Mouse (Mus musculus): Measurements from ENCODE around the gene Mcm2. TPM values are rescaled to one million over a fixed set of nuclear protein-coding genes. Genes with fewer than 3 reads are reported as not detected.

Gene Mcm2
- polyA plus RNA-seq, 1 experiment from 2014 or later: 119 TPM

DNA sequence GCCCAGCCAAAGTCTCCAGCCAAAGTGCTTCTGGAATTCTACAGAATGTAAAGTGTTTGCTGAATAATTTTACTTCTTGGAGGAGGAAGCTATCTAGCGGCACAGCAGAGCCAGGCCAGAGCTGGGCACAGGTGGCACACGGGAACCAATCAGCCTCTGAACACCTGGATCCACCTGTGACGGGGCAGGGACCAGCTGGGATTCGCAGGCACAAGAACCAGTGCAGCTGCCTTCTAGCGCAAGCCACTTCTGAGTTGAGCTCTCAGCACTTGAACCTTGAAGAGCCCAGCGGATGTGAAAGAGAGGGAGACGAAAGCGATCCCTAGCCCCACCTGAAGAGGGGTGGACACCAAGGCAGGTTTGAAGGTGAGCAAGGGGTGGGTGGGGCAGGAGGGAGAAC lies 20.2 kb upstream of the Mcm2 start:
- Histone ChIP-seq H3K27ac (ENCODE audit: low read depth, low read length) (no peak overlapping the region), H3K9ac (ENCODE audit: low read depth, low read length) (no peak overlapping the region), H3K4me2 (no peak overlapping the region), H3K9me3 (replicated peaks; ENCODE audit: control insufficient read depth, low read length) (no peaks in the 10 kb centered on the region), H3K36me3 (ENCODE audit: control insufficient read depth, insufficient read depth, low read length) (no peaks in the 10 kb centered on the region), H3K4me3 (ENCODE audit: low read depth, low read length) (no peak overlapping the region), H3K4me1 (ENCODE audit: control insufficient read depth, insufficient read depth, low read length) (peaks cover 14% of the 10 kb centered on the region), H3K27me3 (ENCODE audit: control insufficient read depth, insufficient read depth, low read length) (no peaks in the 10 kb centered on the region)
- no peak for ATAC-seq (replicated peaks; ENCODE audit: insufficient number of reproducible peaks, low FRiP score, low TSS enrichment)
- 68% methylated on average over 8 of the region's 8 CpGs for WGBS (ENCODE audit: insufficient replicate concordance)

DNA sequence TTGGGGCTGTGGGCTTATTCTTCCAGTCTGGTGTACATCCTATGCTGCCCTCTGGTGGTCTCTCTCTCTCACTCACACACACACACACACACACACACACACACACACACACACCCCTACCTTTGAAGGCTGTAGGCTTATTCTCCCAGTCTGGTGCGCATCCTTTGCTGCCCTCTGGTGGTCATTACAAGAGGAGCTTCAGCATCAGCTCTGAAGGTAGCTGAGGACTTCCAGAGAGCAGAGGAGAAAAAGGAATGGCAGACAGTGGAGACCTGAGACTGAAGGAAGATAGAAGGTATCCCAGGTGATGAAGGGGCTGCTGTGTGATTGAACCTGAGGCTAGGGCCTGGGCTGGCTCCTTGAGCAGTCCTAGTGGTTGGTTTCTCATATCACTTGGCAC lies 17.6 kb upstream of the Mcm2 start:
- H3K27me3 ChIP-seq (ENCODE audit: control insufficient read depth, insufficient read depth, low read length): no peaks in the 10 kb centered on the region
- H3K4me1 ChIP-seq (ENCODE audit: control insufficient read depth, insufficient read depth, low read length): peaks cover 14% of the 10 kb centered on the region
- H3K9me3 ChIP-seq (replicated peaks; ENCODE audit: control insufficient read depth, low read length): no peaks in the 10 kb centered on the region
- 54% methylated on average over 1 of the region's 1 CpGs for WGBS (ENCODE audit: insufficient replicate concordance)
- no peak overlapping the region; the same call in 1 of the 2 replicates for H3K9ac ChIP-seq (ENCODE audit: low read depth, low read length)
- no peak overlapping the region for H3K4me2 ChIP-seq
- H3K27ac ChIP-seq (ENCODE audit: low read depth, low read length): peak overlapping the region; percentile 90
- peak; percentile 44; the same call in 1 of the 2 replicates for ATAC-seq (replicated peaks; ENCODE audit: insufficient number of reproducible peaks, low FRiP score, low TSS enrichment)
- H3K4me3 ChIP-seq (ENCODE audit: low read depth, low read length): no peak overlapping the region
- peaks cover 1% of the 10 kb centered on the region for H3K36me3 ChIP-seq (ENCODE audit: control insufficient read depth, insufficient read depth, low read length)

DNA sequence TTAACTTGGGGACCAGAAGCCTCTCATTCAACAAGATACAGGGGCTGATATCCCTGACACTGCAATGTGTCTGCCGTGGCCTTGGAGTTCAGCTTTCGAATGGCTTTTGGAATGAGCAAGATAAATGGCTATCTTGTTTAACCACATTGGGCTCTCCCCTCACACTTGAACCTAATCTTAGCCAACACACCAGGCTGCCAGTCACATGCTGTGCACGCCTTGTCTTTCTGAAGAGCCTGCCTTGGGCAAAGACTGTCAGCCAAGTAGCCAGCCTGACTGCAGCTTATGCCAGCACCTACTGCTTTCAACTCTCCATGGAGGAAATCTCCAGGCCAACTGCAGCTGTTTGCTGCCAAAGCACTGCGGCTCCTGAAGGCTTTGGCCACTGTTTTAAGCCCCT lies 16.9 kb upstream of the Mcm2 start:
- H3K9ac ChIP-seq (ENCODE audit: low read depth, low read length): no peak overlapping the region
- H3K27me3 ChIP-seq (ENCODE audit: control insufficient read depth, insufficient read depth, low read length): no peaks in the 10 kb centered on the region
- H3K27ac ChIP-seq (ENCODE audit: low read depth, low read length): peak overlapping the region; percentile 90
- no peak overlapping the region for H3K4me2 ChIP-seq
- no peaks in the 10 kb centered on the region for H3K9me3 ChIP-seq (replicated peaks; ENCODE audit: control insufficient read depth, low read length)
- peaks cover 6% of the 10 kb centered on the region for H3K36me3 ChIP-seq (ENCODE audit: control insufficient read depth, insufficient read depth, low read length)
- peaks cover 11% of the 10 kb centered on the region for H3K4me1 ChIP-seq (ENCODE audit: control insufficient read depth, insufficient read depth, low read length)
- H3K4me3 ChIP-seq (ENCODE audit: low read depth, low read length): no peak overlapping the region
- ATAC-seq (replicated peaks; ENCODE audit: insufficient number of reproducible peaks, low FRiP score, low TSS enrichment): peak; percentile 87
- 28% methylated on average over 4 of the region's 4 CpGs for WGBS (ENCODE audit: insufficient replicate concordance)

- Histone ChIP-seq H3K4me1 (ENCODE audit: control insufficient read depth, insufficient read depth, low read length) (peaks cover 7% of the 10 kb centered on the region), H3K27ac (ENCODE audit: low read depth, low read length) (peak overlapping the region; percentile 84), H3K9ac (ENCODE audit: low read depth, low read length) (no peak overlapping the region; the same call in 1 of the 2 replicates), H3K27me3 (ENCODE audit: control insufficient read depth, insufficient read depth, low read length) (no peaks in the 10 kb centered on the region), H3K36me3 (ENCODE audit: control insufficient read depth, insufficient read depth, low read length) (peaks cover 10% of the 10 kb centered on the region), H3K4me3 (ENCODE audit: low read depth, low read length) (no peak overlapping the region), H3K4me2 (no peak overlapping the region), H3K9me3 (replicated peaks; ENCODE audit: control insufficient read depth, low read length) (no peaks in the 10 kb centered on the region)
- ATAC-seq (replicated peaks; ENCODE audit: insufficient number of reproducible peaks, low FRiP score, low TSS enrichment): no peak
- WGBS (ENCODE audit: insufficient replicate concordance): 52% methylated on average over 5 of the region's 5 CpGs
Observed at GRCm38 (mm10) chr6:88914799-88915198, 16.2 kb upstream of the Mcm2 start.

DNA sequence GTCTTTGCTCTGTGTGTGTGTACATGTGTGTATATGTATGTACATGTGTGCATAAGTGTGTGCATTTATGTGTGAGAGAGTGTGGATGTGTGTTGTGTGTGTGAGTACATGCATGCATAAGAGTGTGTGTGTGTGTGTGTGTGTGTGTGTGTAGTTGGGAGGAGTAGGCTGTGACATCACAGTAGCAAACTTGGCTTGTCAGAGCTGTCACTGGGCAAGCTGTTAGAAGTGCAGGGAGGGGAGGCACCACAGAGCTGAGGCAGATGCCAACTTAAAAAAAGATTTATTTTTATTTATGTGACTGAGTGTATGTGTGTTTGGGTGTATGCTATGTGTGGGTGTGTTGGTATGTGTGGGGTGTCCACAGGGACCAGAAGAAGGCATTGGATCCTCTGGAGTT lies 14.9 kb upstream of the Mcm2 start:
- Histone ChIP-seq H3K9me3 (replicated peaks; ENCODE audit: control insufficient read depth, low read length) (no peaks in the 10 kb centered on the region), H3K36me3 (ENCODE audit: control insufficient read depth, insufficient read depth, low read length) (peaks cover 10% of the 10 kb centered on the region), H3K9ac (ENCODE audit: low read depth, low read length) (no peak overlapping the region), H3K4me1 (ENCODE audit: control insufficient read depth, insufficient read depth, low read length) (peaks cover 4% of the 10 kb centered on the region; the same call in 1 of the 2 replicates), H3K27ac (ENCODE audit: low read depth, low read length) (no peak overlapping the region), H3K27me3 (ENCODE audit: control insufficient read depth, insufficient read depth, low read length) (no peaks in the 10 kb centered on the region), H3K4me2 (no peak overlapping the region), H3K4me3 (ENCODE audit: low read depth, low read length) (no peak overlapping the region)
- ATAC-seq (replicated peaks; ENCODE audit: insufficient number of reproducible peaks, low FRiP score, low TSS enrichment): no peak

GRCm38 (mm10) chr6:88913022-88913421 lies 14.4 kb upstream of the Mcm2 start:
- Histone ChIP-seq H3K27ac (ENCODE audit: low read depth, low read length) (no peak overlapping the region), H3K27me3 (ENCODE audit: control insufficient read depth, insufficient read depth, low read length) (no peaks in the 10 kb centered on the region), H3K36me3 (ENCODE audit: control insufficient read depth, insufficient read depth, low read length) (peaks cover 10% of the 10 kb centered on the region), H3K4me3 (ENCODE audit: low read depth, low read length) (no peak overlapping the region), H3K4me2 (no peak overlapping the region), H3K4me1 (ENCODE audit: control insufficient read depth, insufficient read depth, low read length) (peaks cover 4% of the 10 kb centered on the region; the same call in 1 of the 2 replicates), H3K9ac (ENCODE audit: low read depth, low read length) (no peak overlapping the region), H3K9me3 (replicated peaks; ENCODE audit: control insufficient read depth, low read length) (no peaks in the 10 kb centered on the region)
- whole genome bisulfite sequencing (ENCODE audit: insufficient replicate concordance): 90% methylated on average over 4 of the region's 4 CpGs
- no peak for ATAC-seq (replicated peaks; ENCODE audit: insufficient number of reproducible peaks, low FRiP score, low TSS enrichment)

DNA sequence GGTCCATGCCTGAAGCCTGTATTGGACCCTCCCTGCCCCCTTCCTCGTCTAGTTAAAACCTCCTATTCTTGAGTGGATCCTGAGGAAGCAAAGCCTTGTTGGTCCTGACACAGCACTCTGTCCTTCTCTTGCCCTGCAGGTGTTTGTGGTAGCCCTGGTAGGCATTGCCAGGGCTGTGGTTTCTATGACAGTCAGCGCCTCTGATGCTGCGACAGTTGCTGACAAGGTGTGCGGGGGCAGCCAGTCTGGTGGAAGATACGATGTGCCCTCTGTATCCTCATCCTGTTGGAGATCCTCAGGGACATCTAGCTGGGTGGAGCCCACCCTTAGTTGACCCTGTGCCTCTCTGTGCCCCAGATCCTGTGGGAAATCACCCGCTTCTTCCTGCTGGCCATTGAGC lies 10.6 kb upstream of the Mcm2 start:
- peaks cover 12% of the 10 kb centered on the region for H3K36me3 ChIP-seq (ENCODE audit: control insufficient read depth, insufficient read depth, low read length)
- WGBS (ENCODE audit: insufficient replicate concordance): 87% methylated on average over 6 of the region's 6 CpGs
- peaks cover 13% of the 10 kb centered on the region for H3K4me1 ChIP-seq (ENCODE audit: control insufficient read depth, insufficient read depth, low read length)
- no peak for ATAC-seq (replicated peaks; ENCODE audit: insufficient number of reproducible peaks, low FRiP score, low TSS enrichment)
- no peak overlapping the region for H3K4me3 ChIP-seq (ENCODE audit: low read depth, low read length)
- H3K9ac ChIP-seq (ENCODE audit: low read depth, low read length): no peak overlapping the region
- no peak overlapping the region for H3K27ac ChIP-seq (ENCODE audit: low read depth, low read length)
- no peak overlapping the region for H3K4me2 ChIP-seq
- no peaks in the 10 kb centered on the region for H3K27me3 ChIP-seq (ENCODE audit: control insufficient read depth, insufficient read depth, low read length)
- no peaks in the 10 kb centered on the region for H3K9me3 ChIP-seq (replicated peaks; ENCODE audit: control insufficient read depth, low read length)

DNA sequence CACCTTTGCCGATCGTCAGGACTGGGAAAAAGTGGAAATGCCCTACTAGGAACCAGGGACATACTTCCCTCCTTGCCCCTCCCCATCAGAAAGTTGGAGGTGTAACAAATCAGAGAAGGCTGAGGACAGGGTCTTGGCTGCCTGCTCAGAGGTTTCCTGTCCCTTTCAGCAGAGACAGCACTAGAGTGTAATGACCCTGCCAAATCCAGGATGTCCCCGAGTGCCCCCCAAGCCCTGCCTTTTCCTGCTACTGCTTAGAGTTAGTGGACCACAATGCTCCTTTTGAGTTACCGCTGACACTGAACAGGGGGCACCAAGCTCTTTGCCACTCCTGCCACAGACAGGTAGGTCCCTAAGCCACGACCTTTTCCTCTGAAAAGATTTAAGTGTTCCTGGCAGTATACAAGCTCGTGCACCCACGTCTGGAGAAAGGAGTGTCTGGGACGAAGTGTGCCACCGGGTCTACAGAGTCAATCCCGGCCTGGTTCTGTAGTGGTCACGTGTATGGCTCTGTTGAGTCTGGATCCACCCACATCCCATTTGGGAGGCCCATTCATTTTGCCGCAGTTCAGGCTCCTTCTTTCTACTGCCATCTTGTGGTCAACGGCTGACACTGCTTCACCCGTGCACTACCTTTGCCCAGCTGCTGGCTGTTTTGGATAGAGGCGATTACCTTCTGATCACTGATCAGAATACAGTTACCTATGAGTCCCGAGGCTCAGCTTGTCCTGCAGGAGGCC lies 8.0 kb upstream of the Mcm2 start:
- Histone ChIP-seq H3K9ac (ENCODE audit: low read depth, low read length) (no peak overlapping the region), H3K27me3 (ENCODE audit: control insufficient read depth, insufficient read depth, low read length) (no peaks in the 10 kb centered on the region), H3K36me3 (ENCODE audit: control insufficient read depth, insufficient read depth, low read length) (peaks cover 12% of the 10 kb centered on the region), H3K4me1 (ENCODE audit: control insufficient read depth, insufficient read depth, low read length) (peaks cover 28% of the 10 kb centered on the region), H3K27ac (ENCODE audit: low read depth, low read length) (no peak overlapping the region; the same call in 1 of the 2 replicates), H3K9me3 (replicated peaks; ENCODE audit: control insufficient read depth, low read length) (no peaks in the 10 kb centered on the region), H3K4me3 (ENCODE audit: low read depth, low read length) (no peak overlapping the region), H3K4me2 (peak overlapping the region; percentile 39)
- ATAC-seq (replicated peaks; ENCODE audit: insufficient number of reproducible peaks, low FRiP score, low TSS enrichment): no peak
- 17% methylated on average over 16 of the region's 16 CpGs for WGBS (ENCODE audit: insufficient replicate concordance)

DNA sequence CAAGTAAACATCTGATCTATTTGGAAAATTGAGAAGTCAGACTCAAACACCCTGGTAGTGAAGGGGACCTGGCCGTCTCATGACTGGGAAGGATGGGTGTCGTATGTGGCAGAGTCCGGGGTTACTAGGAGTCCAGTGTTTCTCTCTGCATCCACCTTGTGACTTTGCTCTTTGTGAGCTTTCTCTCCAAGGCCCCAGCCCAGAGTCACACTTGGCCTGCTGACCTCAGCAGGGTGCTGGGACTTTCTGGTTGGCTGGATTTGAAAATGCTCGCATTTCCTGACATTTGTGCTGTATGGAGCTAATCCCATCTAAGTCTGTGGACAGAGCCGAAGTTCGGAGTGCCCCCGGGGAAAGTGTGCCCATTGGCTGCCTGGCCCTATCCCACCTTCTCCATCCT lies 6.5 kb upstream of the Mcm2 start:
- H3K27me3 ChIP-seq (ENCODE audit: control insufficient read depth, insufficient read depth, low read length): no peaks in the 10 kb centered on the region
- no peak for ATAC-seq (replicated peaks; ENCODE audit: insufficient number of reproducible peaks, low FRiP score, low TSS enrichment)
- H3K4me1 ChIP-seq (ENCODE audit: control insufficient read depth, insufficient read depth, low read length): peaks cover 34% of the 10 kb centered on the region
- H3K27ac ChIP-seq (ENCODE audit: low read depth, low read length): no peak overlapping the region
- H3K9ac ChIP-seq (ENCODE audit: low read depth, low read length): no peak overlapping the region
- H3K4me2 ChIP-seq: no peak overlapping the region
- WGBS (ENCODE audit: insufficient replicate concordance): 89% methylated on average over 7 of the region's 7 CpGs
- H3K36me3 ChIP-seq (ENCODE audit: control insufficient read depth, insufficient read depth, low read length): peaks cover 3% of the 10 kb centered on the region
- H3K9me3 ChIP-seq (replicated peaks; ENCODE audit: control insufficient read depth, low read length): no peaks in the 10 kb centered on the region
- no peak overlapping the region for H3K4me3 ChIP-seq (ENCODE audit: low read depth, low read length)
